Mouse (Mus musculus) small intestine, adult 2 months (tissue): Measurements from ENCODE around the gene Hoxc5. TPM values are rescaled to one million over a fixed set of nuclear protein-coding genes. Genes with fewer than 3 reads are reported as not detected.

ENCODE experiments used
- H3K27ac ChIP-seq: fragments of 200-500 bp; 2 replicates; pipeline ENCODE4 v1.5.1; 2012; ENCODE audit warnings: low read depth, low read length, control low read depth, inconsistent platforms; ENCODE audit not compliant: insufficient read depth
- H3K27me3 ChIP-seq: fragments of 200-500 bp; 2 replicates; pipeline ENCODE4 v1.6.1; 2012; ENCODE audit warnings: mild to moderate bottlenecking, moderate library complexity, low read length, inconsistent platforms; ENCODE audit not compliant: control insufficient read depth, insufficient read depth
- H3K36me3 ChIP-seq: fragments of 200-500 bp; 2 replicates; pipeline ENCODE4 v1.6.1; 2012; ENCODE audit warnings: mild to moderate bottlenecking, low read length, control low read depth, inconsistent platforms; ENCODE audit not compliant: control insufficient read depth, insufficient read depth
- H3K4me1 ChIP-seq: fragments of 200-500 bp; 2 replicates; pipeline ENCODE4 v1.6.1; 2012; ENCODE audit warnings: low read length, inconsistent platforms, mixed read lengths; ENCODE audit not compliant: control insufficient read depth, insufficient read depth, insufficient read length
- H3K4me3 ChIP-seq: fragments of 200-500 bp; 2 replicates; pipeline ENCODE4 v1.5.1; 2012; ENCODE audit warnings: low read depth, mild to moderate bottlenecking, control low read depth, inconsistent platforms, low read length, moderate library complexity
- CTCF ChIP-seq: fragments of 200-500 bp; IDR thresholded peaks from 2 replicates; pipeline ENCODE4 v1.5.1; 2012; ENCODE audit warnings: low read depth, mild to moderate bottlenecking, control low read depth, inconsistent platforms, low read length, moderate library complexity, mixed read lengths; ENCODE audit not compliant: insufficient replicate concordance, insufficient read length; ENCODE audit errors: extremely low read depth
- POLR2A ChIP-seq: fragments of 200-500 bp; IDR thresholded peaks from 2 replicates; pipeline ENCODE4 v1.6.1; 2012; ENCODE audit warnings: low read depth, mild to moderate bottlenecking, control low read depth, inconsistent platforms, low read length, moderate library complexity
- WGBS: fragments of 180-500 bp; shearing (Covaris S2); methylation state at CpG from one replicate; pipeline ENCODE4 v1.1.7; 2018; 5-methylcytosine and 5-hydroxymethylcytosine counted together
- polyA plus RNA-seq: library from polyadenylated mRNA; depleted of rRNA; stranded (reverse); fragments of >200 nt; gene quantifications from 2 replicates; pipeline ENCODE4 v1.2.3, GENCODE M21; 2012

The Hoxc5 gene
- polyA plus RNA-seq, 1 experiment: 1.7 TPM

- TF ChIP-seq CTCF (no peak), POLR2A (no peak)
- Histone ChIP-seq H3K27ac (no peak overlapping the region), H3K27me3 (peaks cover 91% of the 10 kb centered on the region), H3K36me3 (no peaks in the 10 kb centered on the region), H3K4me3 (peak overlapping the region; percentile 52), H3K4me1 (peaks cover 6% of the 10 kb centered on the region)
- whole genome bisulfite sequencing: 5% methylated on average over 37 of the region's 37 CpGs
These were observed 9.6 kb downstream of the Hoxc5 start for GRCm38 (mm10) chr15:102976631-102977422.

DNA sequence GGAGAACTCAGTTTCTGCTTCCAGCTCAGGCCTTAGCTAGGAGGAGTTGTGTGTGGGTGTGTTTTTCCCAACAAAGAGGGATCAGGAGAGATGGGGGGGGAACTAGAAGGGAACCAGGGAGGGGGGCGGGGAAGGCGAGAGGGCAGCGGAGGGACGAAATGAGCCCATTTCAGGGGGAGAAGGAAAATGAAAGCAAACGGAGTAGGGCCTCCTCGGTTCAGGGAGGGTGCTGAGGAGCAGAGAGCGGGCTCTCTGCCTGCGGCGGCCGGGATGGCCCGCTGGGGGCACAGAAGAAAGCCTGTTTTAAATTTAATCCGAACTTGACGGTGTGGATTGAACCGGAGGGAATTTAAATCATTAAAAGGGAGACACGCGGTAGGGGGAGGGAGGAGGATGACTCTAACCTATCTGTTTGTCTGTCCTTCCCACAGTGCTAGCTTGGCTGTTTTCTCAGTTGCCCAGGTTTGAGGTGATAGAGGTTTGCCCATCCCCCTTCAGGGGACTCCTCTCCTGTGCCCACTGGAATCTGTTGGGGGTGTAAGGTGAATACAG is 10.3 kb downstream of the Hoxc5 start:
- H3K4me3 ChIP-seq: peak overlapping the region; percentile 52
- no peak overlapping the region for H3K27ac ChIP-seq
- peaks cover 9% of the 10 kb centered on the region for H3K4me1 ChIP-seq
- TF ChIP-seq POLR2A: no peak
- TF ChIP-seq CTCF: no peak
- 8% methylated on average over 15 of the region's 16 CpGs for WGBS
- H3K27me3 ChIP-seq: peaks cover 91% of the 10 kb centered on the region
- H3K36me3 ChIP-seq: no peaks in the 10 kb centered on the region

GRCm38 (mm10) chr15:102978615-102979515 is 11.6 kb downstream of the Hoxc5 start:
- Histone ChIP-seq H3K27ac (no peak overlapping the region), H3K4me3 (no peak overlapping the region), H3K36me3 (no peaks in the 10 kb centered on the region), H3K4me1 (peaks cover 9% of the 10 kb centered on the region), H3K27me3 (peaks cover 89% of the 10 kb centered on the region)
- no peak for TF ChIP-seq CTCF
- no peak for TF ChIP-seq POLR2A
- 22% methylated on average over 13 of the region's 13 CpGs for WGBS

- Histone ChIP-seq H3K4me1 (peaks cover 9% of the 10 kb centered on the region), H3K36me3 (no peaks in the 10 kb centered on the region), H3K4me3 (no peak overlapping the region), H3K27me3 (peaks cover 92% of the 10 kb centered on the region), H3K27ac (no peak overlapping the region)
- 18% methylated on average over 1 of the region's 1 CpGs for WGBS
- TF ChIP-seq CTCF (no peak), POLR2A (no peak)
These were observed 12.7 kb downstream of the Hoxc5 start for GRCm38 (mm10) chr15:102979936-102980335.

DNA sequence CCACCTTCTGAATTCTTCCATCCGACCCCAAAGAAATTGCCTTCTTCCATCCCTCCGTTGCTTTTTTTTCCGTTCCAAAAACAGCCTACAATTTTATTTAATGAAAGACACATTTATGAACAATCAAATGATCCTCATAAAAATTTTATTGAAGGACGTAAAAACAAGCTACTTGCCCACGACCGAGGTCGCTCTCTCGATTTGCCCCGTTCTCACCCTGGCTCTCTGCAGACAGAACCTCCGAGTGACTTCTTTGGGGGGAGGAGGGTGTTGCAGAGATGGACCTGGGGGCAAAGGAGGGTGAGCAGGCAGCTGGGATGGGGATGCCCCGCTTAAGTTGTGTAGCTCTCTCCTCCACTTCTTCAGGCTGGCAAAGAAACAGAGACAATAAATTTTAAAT is 13.1 kb downstream of the Hoxc5 start:
- H3K27me3 ChIP-seq: peaks cover 94% of the 10 kb centered on the region
- 9% methylated on average over 11 of the region's 11 CpGs for whole genome bisulfite sequencing

DNA sequence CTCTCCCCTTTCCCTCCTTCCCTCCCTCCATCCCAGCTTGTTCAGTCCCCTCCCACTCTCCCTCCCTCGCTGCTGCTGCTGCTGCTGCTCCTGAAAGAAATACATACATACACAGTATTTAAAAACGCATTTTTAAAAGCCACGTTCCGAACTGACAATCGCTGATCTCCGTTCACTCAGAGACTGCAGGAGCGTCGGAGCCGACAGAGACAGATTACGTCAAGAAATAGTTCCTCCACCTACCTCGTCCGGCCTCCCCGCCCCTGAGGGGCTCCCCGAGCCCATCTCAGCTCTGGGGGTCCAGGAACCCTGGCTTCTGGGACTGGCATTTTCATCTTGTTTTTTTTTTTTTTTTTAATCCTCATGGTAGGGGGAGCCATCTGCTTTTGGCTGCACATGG is 13.7 kb downstream of the Hoxc5 start:
- H3K27me3 ChIP-seq: peaks cover 93% of the 10 kb centered on the region
- no peaks in the 10 kb centered on the region for H3K36me3 ChIP-seq
- H3K4me1 ChIP-seq: peaks cover 9% of the 10 kb centered on the region
- no peak overlapping the region for H3K4me3 ChIP-seq
- 4% methylated on average over 14 of the region's 14 CpGs for WGBS
- TF ChIP-seq POLR2A (no peak), CTCF (no peak)
- H3K27ac ChIP-seq: no peak overlapping the region

More for the DNA sequence above, 13.1 kb downstream of the Hoxc5 start:
- no peak for TF ChIP-seq CTCF
- TF ChIP-seq POLR2A: no peak
- Histone ChIP-seq H3K4me1 (peaks cover 9% of the 10 kb centered on the region), H3K27ac (no peak overlapping the region), H3K36me3 (no peaks in the 10 kb centered on the region), H3K4me3 (no peak overlapping the region)

DNA sequence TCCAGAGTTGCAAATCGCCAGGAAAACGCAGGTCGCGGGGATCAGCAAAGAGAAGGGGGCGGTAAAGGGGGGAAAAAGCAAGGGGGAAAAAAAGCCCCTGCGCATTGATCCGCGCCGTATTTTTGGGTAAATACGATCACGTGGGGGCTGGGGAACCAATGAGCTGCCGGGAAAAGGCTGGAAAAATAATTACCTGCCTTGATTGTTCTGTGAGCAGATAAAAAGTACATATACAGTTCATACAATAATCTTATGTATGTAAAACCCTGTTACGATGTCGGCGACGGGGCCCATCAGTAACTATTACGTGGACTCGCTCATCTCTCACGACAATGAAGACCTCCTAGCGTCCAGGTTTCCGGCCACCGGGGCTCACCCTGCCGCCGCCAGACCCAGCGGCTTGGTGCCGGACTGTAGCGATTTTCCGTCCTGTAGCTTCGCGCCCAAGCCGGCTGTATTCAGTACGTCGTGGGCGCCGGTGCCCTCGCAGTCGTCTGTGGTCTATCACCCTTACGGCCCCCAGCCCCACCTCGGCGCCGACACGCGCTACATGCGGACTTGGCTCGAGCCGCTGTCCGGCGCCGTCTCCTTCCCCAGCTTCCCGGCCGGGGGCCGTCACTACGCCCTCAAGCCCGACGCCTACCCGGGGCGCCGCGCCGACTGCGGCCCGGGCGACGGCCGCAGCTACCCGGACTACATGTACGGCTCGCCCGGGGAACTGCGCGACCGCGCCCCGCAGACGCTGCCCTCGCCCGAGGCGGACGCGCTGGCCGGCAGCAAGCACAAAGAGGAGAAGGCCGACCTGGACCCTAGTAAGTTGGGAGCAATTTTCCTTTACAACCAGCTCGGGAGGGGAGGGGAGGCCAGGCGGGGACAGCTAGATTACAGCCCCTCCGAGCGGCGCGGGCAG is 14.4 kb downstream of the Hoxc5 start:
- 3% methylated on average over 88 of the region's 88 CpGs for WGBS
- Histone ChIP-seq H3K36me3 (no peaks in the 10 kb centered on the region), H3K27ac (no peak overlapping the region), H3K27me3 (peaks cover 93% of the 10 kb centered on the region), H3K4me1 (peaks cover 9% of the 10 kb centered on the region), H3K4me3 (peak overlapping the region; percentile 43)
- no peak for TF ChIP-seq CTCF
- TF ChIP-seq POLR2A: no peak
